Mouse (Mus musculus) cerebellum, adult 11 months (tissue): ENCODE measurements around the gene Cttnbp2.
"Not testable (repeated sequence)": the region's sequence is repeated elsewhere in the genome, so short reads cannot be mapped to it uniquely, and the experiment has no call there.

Source experiments
- DNase-seq: peaks from one replicate; pipeline ENCODE4 v3.0.0; 2022

Cttnbp2 gene

GRCm38 (mm10) chr6:18411505-18412225 is 103.0 kb downstream of the Cttnbp2 start:
- DNase-seq, result no peak

- DNase-seq, result no peak
These were observed 106.2 kb downstream of the Cttnbp2 start for GRCm38 (mm10) chr6:18408445-18408844.

GRCm38 (mm10) chr6:18401066-18401674 is 113.5 kb downstream of the Cttnbp2 start:
- no peak for DNase-seq

GRCm38 (mm10) chr6:18381380-18381779 is 133.3 kb downstream of the Cttnbp2 start:
- DNase-seq, result no peak

- no peak for DNase-seq
These were observed 134.1 kb downstream of the Cttnbp2 start for GRCm38 (mm10) chr6:18380300-18381202.

GRCm38 (mm10) chr6:18377755-18378154 is 136.9 kb downstream of the Cttnbp2 start:
- DNase-seq, result not testable (repeated sequence)

GRCm38 (mm10) chr6:18374744-18375143 is 139.9 kb downstream of the Cttnbp2 start:
- no peak for DNase-seq

GRCm38 (mm10) chr6:18373652-18374051 is 141.0 kb downstream of the Cttnbp2 start:
- DNase-seq, result no peak

GRCm38 (mm10) chr6:18372447-18373228 is 142.0 kb downstream of the Cttnbp2 start:
- peak; percentile 44 for DNase-seq

GRCm38 (mm10) chr6:18369723-18370122 is 144.9 kb downstream of the Cttnbp2 start:
- no peak for DNase-seq

GRCm38 (mm10) chr6:18369054-18369453 is 145.6 kb downstream of the Cttnbp2 start:
- no peak for DNase-seq

GRCm38 (mm10) chr6:18362232-18362631 is 152.4 kb downstream of the Cttnbp2 start:
- no peak for DNase-seq

GRCm38 (mm10) chr6:18360955-18361354 is 153.7 kb downstream of the Cttnbp2 start:
- DNase-seq, result no peak

GRCm38 (mm10) chr6:18360154-18360553 is 154.5 kb downstream of the Cttnbp2 start:
- DNase-seq, result no peak

GRCm38 (mm10) chr6:18349153-18349858 is 165.3 kb downstream of the Cttnbp2 start:
- no peak for DNase-seq

GRCm38 (mm10) chr6:18344272-18344671 is 170.4 kb downstream of the Cttnbp2 start:
- no peak for DNase-seq

- no peak for DNase-seq
These were observed 176.3 kb downstream of the Cttnbp2 start for GRCm38 (mm10) chr6:18338307-18338706.

GRCm38 (mm10) chr6:18335393-18335792 is 179.2 kb downstream of the Cttnbp2 start:
- no peak for DNase-seq

GRCm38 (mm10) chr6:18322950-18323349 is 191.7 kb downstream of the Cttnbp2 start:
- DNase-seq, result no peak
